Mouse (Mus musculus): ENCODE results near the gene 2010111I01Rik.
A peak's percentile ranks its signal among the peaks of the same experiment; 100 is the strongest.
"Not testable (repeated sequence)": the region's sequence is repeated elsewhere in the genome, so short reads cannot be mapped to it uniquely, and the experiment has no call there.

Gene 2010111I01Rik

GRCm38 (mm10) chr13:63315111-63315510 lies 350.4 kb downstream of the 2010111I01Rik start:
- not testable (repeated sequence) for DNase-seq (ENCODE audit: low read depth)

- no peak for DNase-seq (ENCODE audit: low read depth)
Observed at GRCm38 (mm10) chr13:63315777-63316176, 351.1 kb downstream of the 2010111I01Rik start.

GRCm38 (mm10) chr13:63316407-63316806 lies 351.7 kb downstream of the 2010111I01Rik start:
- DNase-seq (ENCODE audit: low read depth) = no peak

GRCm38 (mm10) chr13:63317681-63318104 lies 353.0 kb downstream of the 2010111I01Rik start:
- DNase-seq (ENCODE audit: low read depth) = no peak

GRCm38 (mm10) chr13:63319814-63320213 lies 355.1 kb downstream of the 2010111I01Rik start:
- peak; percentile 76 for DNase-seq (ENCODE audit: low read depth)

GRCm38 (mm10) chr13:63321689-63322088 lies 357.0 kb downstream of the 2010111I01Rik start:
- DNase-seq (ENCODE audit: low read depth) = peak; percentile 8

- no peak for DNase-seq (ENCODE audit: low read depth)
Observed at GRCm38 (mm10) chr13:63322756-63323155, 358.1 kb downstream of the 2010111I01Rik start.

- no peak for DNase-seq (ENCODE audit: low read depth)
Observed at GRCm38 (mm10) chr13:63323286-63324075, 358.8 kb downstream of the 2010111I01Rik start.

GRCm38 (mm10) chr13:63324311-63324710 lies 359.6 kb downstream of the 2010111I01Rik start:
- DNase-seq (ENCODE audit: low read depth) = no peak

GRCm38 (mm10) chr13:63324978-63325848 lies 360.5 kb downstream of the 2010111I01Rik start:
- DNase-seq (ENCODE audit: low read depth) = peak; percentile 16

- DNase-seq (ENCODE audit: low read depth) = no peak
Observed at GRCm38 (mm10) chr13:63326015-63326414, 361.3 kb downstream of the 2010111I01Rik start.

GRCm38 (mm10) chr13:63330236-63330860 lies 365.7 kb downstream of the 2010111I01Rik start:
- no peak for DNase-seq (ENCODE audit: low read depth)

- DNase-seq (ENCODE audit: low read depth) = peak; percentile 77
Observed at GRCm38 (mm10) chr13:63331379-63331778, 366.7 kb downstream of the 2010111I01Rik start.

GRCm38 (mm10) chr13:63332576-63333300 lies 368.0 kb downstream of the 2010111I01Rik start:
- DNase-seq (ENCODE audit: low read depth) = peak; percentile 83

GRCm38 (mm10) chr13:63335421-63336134 lies 370.9 kb downstream of the 2010111I01Rik start:
- DNase-seq (ENCODE audit: low read depth) = peak; percentile 66

- DNase-seq (ENCODE audit: low read depth) = no peak
Observed at GRCm38 (mm10) chr13:63336335-63336734, 371.6 kb downstream of the 2010111I01Rik start.

- DNase-seq (ENCODE audit: low read depth) = no peak
Observed at GRCm38 (mm10) chr13:63337239-63337960, 372.7 kb downstream of the 2010111I01Rik start.

GRCm38 (mm10) chr13:63339946-63340345 lies 375.3 kb downstream of the 2010111I01Rik start:
- no peak for DNase-seq (ENCODE audit: low read depth)

- no peak for DNase-seq (ENCODE audit: low read depth)
Observed at GRCm38 (mm10) chr13:63342781-63343180, 378.1 kb downstream of the 2010111I01Rik start.

GRCm38 (mm10) chr13:63344481-63344880 lies 379.8 kb downstream of the 2010111I01Rik start:
- no peak for DNase-seq (ENCODE audit: low read depth)
